Mouse (Mus musculus): ENCODE results near the gene Col23a1. TPM values are rescaled to one million over a fixed set of nuclear protein-coding genes. Genes with fewer than 3 reads are reported as not detected.
A peak's percentile ranks its signal among the peaks of the same experiment; 100 is the strongest.
"Not testable (repeated sequence)": the region's sequence is repeated elsewhere in the genome, so short reads cannot be mapped to it uniquely, and the experiment has no call there.

Gene Col23a1
- polyA plus RNA-seq, 1 experiment, result 1.5 TPM

- 69% methylated on average over 2 of the region's 2 CpGs for WGBS
- no peaks in the 10 kb centered on the region for H3K4me1 ChIP-seq (ENCODE audit: control insufficient read depth, insufficient read depth, low read length)
- H3K27ac ChIP-seq (ENCODE audit: insufficient read depth, low read depth, low read length), result no peak overlapping the region
- no peak for TF ChIP-seq POLR2A (IDR thresholded peaks at IDR 0.05; ENCODE audit: low read depth, low read length)
- TF ChIP-seq CTCF (conservative IDR thresholded peaks at IDR 0.05; ENCODE audit: insufficient read depth, insufficient read length, low read depth, low read length), result no peak
- no peak overlapping the region for H3K4me3 ChIP-seq (ENCODE audit: insufficient read depth, low read depth, low read length)
- no peak for DNase-seq
- peaks cover 23% of the 10 kb centered on the region for H3K36me3 ChIP-seq (ENCODE audit: control insufficient read depth, insufficient read depth, low read length)
- H3K27me3 ChIP-seq (replicated peaks; ENCODE audit: control insufficient read depth, insufficient read depth, low read length), result no peaks in the 10 kb centered on the region
These were observed 307.8 kb downstream of the Col23a1 start for GRCm38 (mm10) chr11:51597553-51597952.

GRCm38 (mm10) chr11:51602253-51602652 is 312.5 kb downstream of the Col23a1 start:
- Histone ChIP-seq H3K27ac (ENCODE audit: insufficient read depth, low read depth, low read length) (no peak overlapping the region), H3K36me3 (ENCODE audit: control insufficient read depth, insufficient read depth, low read length) (peaks cover 28% of the 10 kb centered on the region)
- 81% methylated on average over 3 of the region's 3 CpGs for WGBS

GRCm38 (mm10) chr11:51605602-51606446 is 316.1 kb downstream of the Col23a1 start:
- under 1% methylated on average over 76 of the region's 81 CpGs for WGBS
- H3K4me3 ChIP-seq (ENCODE audit: insufficient read depth, low read depth, low read length), result peak overlapping the region; percentile 71
- H3K27ac ChIP-seq (ENCODE audit: insufficient read depth, low read depth, low read length), result peak overlapping the region; percentile 74
- TF ChIP-seq CTCF (conservative IDR thresholded peaks at IDR 0.05; ENCODE audit: insufficient read depth, insufficient read length, low read depth, low read length) (no peak), POLR2A (IDR thresholded peaks at IDR 0.05; ENCODE audit: low read depth, low read length) (peak; percentile 25)
- peaks cover 15% of the 10 kb centered on the region; the same call in 1 of the 2 replicates for H3K36me3 ChIP-seq (ENCODE audit: control insufficient read depth, insufficient read depth, low read length)
- H3K27me3 ChIP-seq (replicated peaks; ENCODE audit: control insufficient read depth, insufficient read depth, low read length), result no peaks in the 10 kb centered on the region
- H3K4me1 ChIP-seq (ENCODE audit: control insufficient read depth, insufficient read depth, low read length), result peaks cover 3% of the 10 kb centered on the region; the same call in 1 of the 2 replicates
- peak; percentile 97 for DNase-seq

More at GRCm38 (mm10) chr11:51602253-51602652, 312.5 kb downstream of the Col23a1 start:
- Histone ChIP-seq H3K4me1 (ENCODE audit: control insufficient read depth, insufficient read depth, low read length) (peaks cover 3% of the 10 kb centered on the region; the same call in 1 of the 2 replicates), H3K27me3 (replicated peaks; ENCODE audit: control insufficient read depth, insufficient read depth, low read length) (no peaks in the 10 kb centered on the region), H3K4me3 (ENCODE audit: insufficient read depth, low read depth, low read length) (no peak overlapping the region)
- no peak for DNase-seq
- TF ChIP-seq POLR2A (IDR thresholded peaks at IDR 0.05; ENCODE audit: low read depth, low read length) (no peak), CTCF (conservative IDR thresholded peaks at IDR 0.05; ENCODE audit: insufficient read depth, insufficient read length, low read depth, low read length) (no peak)

GRCm38 (mm10) chr11:51606447-51607095 is 316.9 kb downstream of the Col23a1 start, which contains the start of gene Hnrnpab:
Gene Hnrnpab (minus strand): TSS chr11:51606847.
- Histone ChIP-seq H3K27me3 (replicated peaks; ENCODE audit: control insufficient read depth, insufficient read depth, low read length) (no peaks in the 10 kb centered on the region), H3K4me1 (ENCODE audit: control insufficient read depth, insufficient read depth, low read length) (peaks cover 3% of the 10 kb centered on the region; the same call in 1 of the 2 replicates), H3K4me3 (ENCODE audit: insufficient read depth, low read depth, low read length) (peak within 1 kb of the TSS; percentile 77), H3K27ac (ENCODE audit: insufficient read depth, low read depth, low read length) (peak within 1 kb of the TSS; percentile 86), H3K36me3 (ENCODE audit: control insufficient read depth, insufficient read depth, low read length) (peaks cover 13% of the 10 kb centered on the region; the same call in 1 of the 2 replicates)
- WGBS, result under 1% methylated on average over 91 of the region's 91 CpGs
- peak; percentile 99 for DNase-seq
- TF ChIP-seq POLR2A (IDR thresholded peaks at IDR 0.05; ENCODE audit: low read depth, low read length) (peak; percentile 99), CTCF (conservative IDR thresholded peaks at IDR 0.05; ENCODE audit: insufficient read depth, insufficient read length, low read depth, low read length) (no peak)

DNA sequence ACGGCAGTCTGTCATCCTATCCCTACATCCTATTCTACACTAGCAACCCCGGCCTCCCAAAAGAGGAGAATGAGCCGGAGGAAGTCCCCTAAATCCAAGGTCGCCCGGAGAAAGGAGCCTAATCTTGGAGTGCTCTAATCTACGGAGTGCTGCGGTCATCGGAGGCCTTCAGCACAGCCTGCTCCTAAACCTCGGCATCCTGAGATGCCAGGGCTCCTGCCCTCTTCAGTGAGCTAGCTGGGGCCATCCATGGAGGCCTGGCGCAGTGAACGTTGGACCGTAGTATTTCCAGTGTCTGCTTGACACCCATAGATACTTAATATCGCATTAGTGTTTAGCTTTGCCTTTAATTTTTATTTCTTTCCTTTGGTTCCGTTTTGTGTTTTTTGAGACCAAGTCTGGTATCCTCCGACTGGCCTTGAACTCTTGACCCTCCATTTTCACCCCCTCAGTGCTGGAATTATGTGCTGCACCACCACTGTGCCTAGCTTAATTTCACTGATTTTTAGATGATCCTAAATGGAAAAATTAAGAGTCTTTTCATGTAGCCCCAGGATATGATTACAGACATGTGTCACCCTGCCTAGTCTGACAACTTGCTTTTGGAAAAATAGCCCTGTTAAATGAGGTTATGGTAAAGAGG is 317.5 kb downstream of the Col23a1 start:
- H3K4me3 ChIP-seq (ENCODE audit: insufficient read depth, low read depth, low read length), result peak overlapping the region; percentile 77
- WGBS, result 2% methylated on average over 15 of the region's 15 CpGs
- peak overlapping the region; percentile 86 for H3K27ac ChIP-seq (ENCODE audit: insufficient read depth, low read depth, low read length)
- no peaks in the 10 kb centered on the region for H3K27me3 ChIP-seq (replicated peaks; ENCODE audit: control insufficient read depth, insufficient read depth, low read length)
- DNase-seq, result no peak
- peaks cover 11% of the 10 kb centered on the region; the same call in 1 of the 2 replicates for H3K36me3 ChIP-seq (ENCODE audit: control insufficient read depth, insufficient read depth, low read length)
- TF ChIP-seq POLR2A (IDR thresholded peaks at IDR 0.05; ENCODE audit: low read depth, low read length) (no peak), CTCF (conservative IDR thresholded peaks at IDR 0.05; ENCODE audit: insufficient read depth, insufficient read length, low read depth, low read length) (no peak)
- peaks cover 3% of the 10 kb centered on the region; the same call in 1 of the 2 replicates for H3K4me1 ChIP-seq (ENCODE audit: control insufficient read depth, insufficient read depth, low read length)

GRCm38 (mm10) chr11:51609266-51609909 is 319.7 kb downstream of the Col23a1 start:
- peaks cover 4% of the 10 kb centered on the region; the same call in 1 of the 2 replicates for H3K36me3 ChIP-seq (ENCODE audit: control insufficient read depth, insufficient read depth, low read length)
- no peak for DNase-seq
- no peaks in the 10 kb centered on the region for H3K27me3 ChIP-seq (replicated peaks; ENCODE audit: control insufficient read depth, insufficient read depth, low read length)
- TF ChIP-seq POLR2A (IDR thresholded peaks at IDR 0.05; ENCODE audit: low read depth, low read length) (no peak), CTCF (conservative IDR thresholded peaks at IDR 0.05; ENCODE audit: insufficient read depth, insufficient read length, low read depth, low read length) (no peak)
- peaks cover 3% of the 10 kb centered on the region; the same call in 1 of the 2 replicates for H3K4me1 ChIP-seq (ENCODE audit: control insufficient read depth, insufficient read depth, low read length)
- 90% methylated on average over 3 of the region's 3 CpGs for WGBS
- no peak overlapping the region for H3K27ac ChIP-seq (ENCODE audit: insufficient read depth, low read depth, low read length)
- no peak overlapping the region for H3K4me3 ChIP-seq (ENCODE audit: insufficient read depth, low read depth, low read length)

- H3K4me3 ChIP-seq (ENCODE audit: insufficient read depth, low read depth, low read length); H3K27me3 ChIP-seq (replicated peaks; ENCODE audit: control insufficient read depth, insufficient read depth, low read length); H3K4me1 ChIP-seq (ENCODE audit: control insufficient read depth, insufficient read depth, low read length); H3K36me3 ChIP-seq (ENCODE audit: control insufficient read depth, insufficient read depth, low read length); DNase-seq; H3K27ac ChIP-seq (ENCODE audit: insufficient read depth, low read depth, low read length): not testable (repeated sequence)
- WGBS, result 89% methylated on average over 5 of the region's 5 CpGs
These were observed 320.2 kb downstream of the Col23a1 start for GRCm38 (mm10) chr11:51609940-51610339.

Measured in kidney, adult 2 months (tissue).